Mouse (Mus musculus) intestine, embryonic 16.5 days (tissue): Measurements from ENCODE around the gene Stam2. TPM values are rescaled to one million over a fixed set of nuclear protein-coding genes. Genes with fewer than 3 reads are reported as not detected.

Source experiments
- ATAC-seq: fragments of 200-750 bp; cut with Nextera tagmentation; 2 replicates; pipeline ENCODE4 v1.8.0; 2017; ENCODE audit warnings: moderate TSS enrichment, moderate library complexity
- H3K27ac ChIP-seq: fragments of 300-500 bp; sonication (generic); 2 replicates; pipeline ENCODE4 v1.5.1; 2014; ENCODE audit warnings: mild to moderate bottlenecking, low read length
- H3K27me3 ChIP-seq: fragments of 300-500 bp; sonication (generic); replicated peaks from 2 replicates; pipeline ENCODE4 v1.6.1; 2014; ENCODE audit warnings: low read length, control low read depth, mixed read lengths; ENCODE audit not compliant: control insufficient read depth, insufficient read depth
- H3K36me3 ChIP-seq: fragments of 300-500 bp; sonication (generic); 2 replicates; pipeline ENCODE4 v1.6.1; 2014; ENCODE audit warnings: low read length, control low read depth; ENCODE audit not compliant: control insufficient read depth, insufficient read depth
- H3K4me1 ChIP-seq: fragments of 300-500 bp; sonication (generic); 2 replicates; pipeline ENCODE4 v1.6.1; 2014; ENCODE audit warnings: low read length, control low read depth, mixed read lengths; ENCODE audit not compliant: control insufficient read depth, insufficient read depth
- H3K4me2 ChIP-seq: fragments of 300-500 bp; sonication (generic); 2 replicates; pipeline ENCODE4 v1.6.1; 2014; ENCODE audit warnings: low read depth, low read length, control low read depth
- H3K4me3 ChIP-seq: fragments of 300-500 bp; sonication (generic); 2 replicates; pipeline ENCODE4 v1.5.1; 2014; ENCODE audit warnings: mild to moderate bottlenecking, low read length
- H3K9ac ChIP-seq: fragments of 300-500 bp; sonication (generic); 2 replicates; pipeline ENCODE4 v1.6.1; 2014; ENCODE audit warnings: low read depth, low read length
- H3K9me3 ChIP-seq: fragments of 300-500 bp; sonication (generic); 2 replicates; pipeline ENCODE4 v1.6.1; 2016; ENCODE audit warnings: low read length, control low read depth; ENCODE audit not compliant: control insufficient read depth
- WGBS: fragments of 180-500 bp; shearing (Covaris S2); extraction: QIAGEN DNeasy Blood & Tissue Kit; methylation state at CpG from one replicate; pipeline ENCODE4 v1.1.7; 2014; 5-methylcytosine and 5-hydroxymethylcytosine counted together
- polyA plus RNA-seq: library from polyadenylated mRNA; unstranded; fragments of >200 nt; fragmentation: Nextera tagmentation; extraction: Ambion mirVana; gene quantifications from 2 replicates; pipeline ENCODE4 v1.2.1, GENCODE M21; 2015

The Stam2 gene
- polyA plus RNA-seq, 1 experiment from 2014 or later: 33.0 TPM

DNA sequence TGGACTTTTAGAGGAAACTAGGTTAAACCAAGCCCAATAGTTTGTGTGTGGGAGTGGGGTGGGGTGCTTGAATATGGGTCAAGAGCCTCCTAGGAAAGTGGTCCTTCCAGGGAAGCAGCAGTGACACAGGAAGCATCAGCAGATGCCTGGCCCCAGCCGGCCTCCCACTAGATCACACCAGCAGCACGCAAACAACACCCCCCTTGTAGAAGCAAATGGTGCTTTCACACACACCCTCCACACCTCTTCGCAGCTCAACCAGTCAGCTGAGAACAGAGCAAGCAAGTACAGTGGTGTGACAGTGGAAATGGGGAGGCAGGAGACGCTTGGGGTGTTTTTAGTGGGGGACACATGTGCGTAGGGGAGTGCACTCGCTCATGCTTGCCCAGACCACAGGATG, 98.4 kb downstream of the Stam2 start:
- no peak overlapping the region for H3K9ac ChIP-seq
- 72% methylated on average over 6 of the region's 6 CpGs for WGBS

More for the DNA sequence above, 98.4 kb downstream of the Stam2 start:
- no peaks in the 10 kb centered on the region for H3K4me1 ChIP-seq
- no peaks in the 10 kb centered on the region for H3K9me3 ChIP-seq
- H3K4me2 ChIP-seq: no peak overlapping the region
- no peak for ATAC-seq
- no peak overlapping the region for H3K27ac ChIP-seq
- H3K36me3 ChIP-seq: no peaks in the 10 kb centered on the region
- H3K27me3 ChIP-seq: no peaks in the 10 kb centered on the region
- no peak overlapping the region for H3K4me3 ChIP-seq

Other genes with a start within 250 kb of the Stam2 start
- gene Cacnb4, start 65.5 kb downstream of the Stam2 start, polyA plus RNA-seq: 0.39 and 0.54 TPM in 2 replicates
- 1.8 and 2.1 TPM in 2 replicates for gene Fmnl2, start 115.6 kb upstream of the Stam2 start, polyA plus RNA-seq